Comparison of ENCODE assay signal across 9 mouse cellular contexts in the genomic region with DNA sequence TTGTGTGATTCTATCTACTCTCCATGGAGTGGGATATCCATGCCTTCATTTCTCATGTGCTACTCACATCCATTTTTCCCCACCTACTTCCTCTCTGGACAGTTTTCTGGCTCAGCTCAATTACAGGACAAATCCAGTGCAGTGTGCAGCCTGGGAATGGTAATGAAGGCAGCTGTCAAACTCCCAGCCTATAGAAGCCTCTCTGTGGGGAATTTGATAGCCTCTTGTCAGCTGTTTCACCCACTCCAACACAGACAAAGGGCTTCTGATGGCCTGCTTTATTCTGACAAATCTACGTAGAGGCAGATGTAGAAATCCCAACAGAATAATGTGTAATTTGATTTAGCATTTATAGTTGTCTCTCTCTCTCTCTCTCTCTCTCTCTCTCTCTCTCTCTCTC.
DNase-seq lines count a peak whose midpoint lies in the region; ATAC-seq and TF ChIP-seq lines count a peak whose summit lies in the region.
"Had no signal": no experiment of that assay in that cellular context is flagged by ENCODE, and none has a peak within 500 bp of the region (broad histone marks: within the 10 kb centered on the region; RNA-seq: fewer than 3 reads in every experiment).

No protein-coding gene starts in this region.

- peak; percentile 61 for DNase-seq in embryo, embryonic 10.5 days (ENCODE audit: low spot score)
- DNase-seq in hindbrain, postnatal 0 days (ENCODE audit: low spot score) = peak; percentile 7
- DNase-seq in heart, adult 2 months = no peak
- DNase-seq in spleen, postnatal 36 days (ENCODE audit: low spot score in 2 of 2) = no peak
- DNase-seq: lung, adult 18-20 months had no signal

- H3K4me3 ChIP-seq in forebrain, embryonic 13.5 days = no peak overlapping the region
- no peak overlapping the region for H3K4me3 ChIP-seq in hindbrain, postnatal 0 days (ENCODE audit: low read length)
- no peak overlapping the region for H3K4me3 ChIP-seq in neural tube, embryonic 12.5 days
- no peak overlapping the region for H3K4me3 ChIP-seq in heart, adult 2 months
- H3K4me3 ChIP-seq: stomach, embryonic 15.5 days had no signal

- H3K27me3 ChIP-seq in forebrain, embryonic 13.5 days = no peaks in the 10 kb centered on the region
- no peaks in the 10 kb centered on the region for H3K27me3 ChIP-seq in hindbrain, postnatal 0 days (ENCODE audit: insufficient read depth, low read length)
- no peaks in the 10 kb centered on the region for H3K27me3 ChIP-seq in neural tube, embryonic 12.5 days (replicated peaks)
- H3K27me3 ChIP-seq in heart, adult 2 months (ENCODE audit: control insufficient read depth, insufficient read depth, low read length) = no peaks in the 10 kb centered on the region
- H3K27me3 ChIP-seq: stomach, embryonic 15.5 days had no signal

- no peaks in the 10 kb centered on the region for H3K36me3 ChIP-seq in forebrain, embryonic 13.5 days (ENCODE audit: poor library complexity, severe bottlenecking)
- H3K36me3 ChIP-seq in hindbrain, postnatal 0 days (ENCODE audit: insufficient read depth, low read length) = no peaks in the 10 kb centered on the region
- H3K36me3 ChIP-seq in neural tube, embryonic 12.5 days = no peaks in the 10 kb centered on the region
- no peaks in the 10 kb centered on the region for H3K36me3 ChIP-seq in heart, adult 2 months (ENCODE audit: control insufficient read depth, insufficient read depth, low read length)
- H3K36me3 ChIP-seq: stomach, embryonic 15.5 days had no signal

- ATAC-seq in forebrain, embryonic 13.5 days = peak; percentile 98
- peak; percentile 61; the same call in 1 of the 2 replicates for ATAC-seq in hindbrain, postnatal 0 days
- ATAC-seq in neural tube, embryonic 12.5 days (ENCODE audit: low FRiP score, low read depth) = peak; percentile 89
- ATAC-seq in inflammation-experienced regulatory T-cells, adult 6 months = no peak

- no peak overlapping the region for H3K4me2 ChIP-seq in forebrain, embryonic 13.5 days
- no peak overlapping the region for H3K4me2 ChIP-seq in hindbrain, postnatal 0 days (ENCODE audit: low read depth, low read length)
- no peak overlapping the region for H3K4me2 ChIP-seq in neural tube, embryonic 12.5 days (replicated peaks)
- H3K4me2 ChIP-seq: stomach, embryonic 15.5 days had no signal

- peaks cover 4% of the 10 kb centered on the region; the same call in 1 of the 2 replicates for H3K4me1 ChIP-seq in forebrain, embryonic 13.5 days
- H3K4me1 ChIP-seq in hindbrain, postnatal 0 days (ENCODE audit: insufficient read depth, low read length) = no peaks in the 10 kb centered on the region
- H3K4me1 ChIP-seq in neural tube, embryonic 12.5 days = no peaks in the 10 kb centered on the region
- H3K4me1 ChIP-seq in heart, adult 2 months (ENCODE audit: control insufficient read depth, insufficient read depth, low read length) = no peaks in the 10 kb centered on the region
- H3K4me1 ChIP-seq: stomach, embryonic 15.5 days had no signal

- 7% methylated on average over 1 of the region's 1 CpGs for WGBS in forebrain, embryonic 13.5 days
- 12% methylated on average over 1 of the region's 1 CpGs for whole genome bisulfite sequencing in hindbrain, postnatal 0 days
- 5% methylated on average over 1 of the region's 1 CpGs for WGBS in neural tube, embryonic 12.5 days
- 69% methylated on average over 1 of the region's 1 CpGs for WGBS in heart, adult 2 months

- TF ChIP-seq CTCF in hindbrain, postnatal 0 days (IDR thresholded peaks at IDR 0.05; ENCODE audit: low read depth) = no peak
- no peak for TF ChIP-seq CTCF in heart, adult 2 months (IDR thresholded peaks at IDR 0.05)

- no peaks in the 10 kb centered on the region for H3K9me3 ChIP-seq in forebrain, embryonic 13.5 days (replicated peaks)
- no peaks in the 10 kb centered on the region for H3K9me3 ChIP-seq in hindbrain, postnatal 0 days (ENCODE audit: low read length)
- H3K9me3 ChIP-seq in neural tube, embryonic 12.5 days = no peaks in the 10 kb centered on the region
- H3K9me3 ChIP-seq: stomach, embryonic 15.5 days had no signal

- no peaks in the 10 kb centered on the region for H3K79me2 ChIP-seq in heart, adult 2 months (replicated peaks; ENCODE audit: control insufficient read depth, insufficient read depth, low read length)

- no peak overlapping the region for H3K9ac ChIP-seq in forebrain, embryonic 13.5 days
- no peak overlapping the region for H3K9ac ChIP-seq in hindbrain, postnatal 0 days (replicated peaks; ENCODE audit: low read length)
- no peak overlapping the region for H3K9ac ChIP-seq in neural tube, embryonic 12.5 days
- H3K9ac ChIP-seq in heart, adult 2 months (ENCODE audit: low read depth, low read length) = no peak overlapping the region
- H3K9ac ChIP-seq: stomach, embryonic 15.5 days had no signal

- intact Hi-C loops in heart, adult 2 months (cut with DNase I) = no loop called here

- no peak for TF ChIP-seq EP300 in heart, adult 2 months (IDR thresholded peaks at IDR 0.05; ENCODE audit: insufficient read depth, low read depth, low read length)

- peak overlapping the region; percentile 69 for H3K27ac ChIP-seq in forebrain, embryonic 13.5 days
- no peak overlapping the region for H3K27ac ChIP-seq in hindbrain, postnatal 0 days
- H3K27ac ChIP-seq in neural tube, embryonic 12.5 days = no peak overlapping the region
- no peak overlapping the region for H3K27ac ChIP-seq in heart, adult 2 months
- H3K27ac ChIP-seq: stomach, embryonic 15.5 days had no signal

- no peak for TF ChIP-seq POLR2A in heart, adult 2 months (IDR thresholded peaks at IDR 0.05; ENCODE audit: insufficient read depth, low read depth, low read length)

Comparison
In these comparisons a context has a peak if more than half of its experiments do, and no peak if none do; other contexts are left out.
1. DNase-seq: peak in embryo, embryonic 10.5 days (single experiment) and hindbrain, postnatal 0 days (single experiment); none in heart, adult 2 months (0 of 2) and spleen, postnatal 36 days (0 of 2).